Mouse (Mus musculus) bone marrow, adult 2 months (tissue): Measurements from ENCODE around the gene Abca5. TPM values are rescaled to one million over a fixed set of nuclear protein-coding genes. Genes with fewer than 3 reads are reported as not detected.
A peak's percentile ranks its signal among the peaks of the same experiment; 100 is the strongest.

Experiments
- H3K27ac ChIP-seq: fragments of 200-500 bp; 2 replicates; pipeline ENCODE4 v1.5.1; 2012; ENCODE audit warnings: low read depth, mild to moderate bottlenecking, control low read depth, inconsistent platforms, low read length; ENCODE audit not compliant: control insufficient read depth, poor library complexity, insufficient read depth
- H3K4me1 ChIP-seq: fragments of 200-500 bp; 2 replicates; pipeline ENCODE4 v1.6.1; 2011; ENCODE audit warnings: low read length; ENCODE audit not compliant: control insufficient read depth, insufficient read depth
- H3K4me3 ChIP-seq: fragments of 200-500 bp; replicated peaks from 2 replicates; pipeline ENCODE3; 2011; ENCODE audit warnings: mild to moderate bottlenecking, low read depth, low read length, control low read depth; ENCODE audit not compliant: control insufficient read depth
- CTCF ChIP-seq: fragments of 200-500 bp; IDR thresholded peaks from 2 replicates; pipeline ENCODE4 v1.5.1; 2011; ENCODE audit warnings: low read length, control low read depth; ENCODE audit not compliant: control insufficient read depth, insufficient read depth
- POLR2A ChIP-seq: fragments of 200-500 bp; IDR thresholded peaks from 2 replicates; pipeline ENCODE4 v1.6.1; 2011; ENCODE audit warnings: low read depth, mild to moderate bottlenecking, control low read depth, low read length, borderline replicate concordance; ENCODE audit not compliant: control insufficient read depth
- WGBS: fragments of 180-500 bp; shearing (Covaris S2); methylation state at CpG from one replicate; pipeline ENCODE4 v1.1.7; 2018; 5-methylcytosine and 5-hydroxymethylcytosine counted together
- polyA plus RNA-seq: library from polyadenylated mRNA; stranded (reverse); fragments of >200 nt; gene quantifications from 2 replicates; pipeline ENCODE4 v1.2.4, GENCODE M21; 2011; ENCODE audit warnings: low replicate concordance; ENCODE audit not compliant: missing spikeins, insufficient read depth, insufficient read length

Abca5 gene
- polyA plus RNA-seq, 1 experiment = not detected

- TF ChIP-seq POLR2A = no peak
- no peak for TF ChIP-seq CTCF
- H3K27ac ChIP-seq = no peak overlapping the region
- WGBS = 2% methylated on average over 18 of the region's 18 CpGs
- H3K4me3 ChIP-seq = peak overlapping the region; percentile 78
- peaks cover 1% of the 10 kb centered on the region; the same call in 1 of the 2 replicates for H3K4me1 ChIP-seq
Observed at GRCm38 (mm10) chr11:110336814-110337288, 665 bp downstream of the Abca5 start.

- 81% methylated on average over 6 of the region's 6 CpGs for WGBS
- no peak overlapping the region for H3K4me3 ChIP-seq
- no peak overlapping the region for H3K27ac ChIP-seq
- no peaks in the 10 kb centered on the region for H3K4me1 ChIP-seq
- TF ChIP-seq CTCF = no peak
- no peak for TF ChIP-seq POLR2A
Observed at GRCm38 (mm10) chr11:110330093-110330492, 7.4 kb downstream of the Abca5 start.

- 87% methylated on average over 8 of the region's 8 CpGs for WGBS
Observed at GRCm38 (mm10) chr11:110322266-110322665, 15.2 kb downstream of the Abca5 start.

GRCm38 (mm10) chr11:110306475-110307168 lies 30.9 kb downstream of the Abca5 start:
- H3K4me3 ChIP-seq = no peak overlapping the region
- H3K27ac ChIP-seq = no peak overlapping the region
- 83% methylated on average over 12 of the region's 12 CpGs for WGBS
- TF ChIP-seq CTCF = no peak
- TF ChIP-seq POLR2A = no peak
- no peaks in the 10 kb centered on the region for H3K4me1 ChIP-seq

More at GRCm38 (mm10) chr11:110322266-110322665, 15.2 kb downstream of the Abca5 start:
- no peak overlapping the region for H3K27ac ChIP-seq
- H3K4me3 ChIP-seq = no peak overlapping the region
- TF ChIP-seq CTCF = no peak
- TF ChIP-seq POLR2A = no peak
- H3K4me1 ChIP-seq = no peaks in the 10 kb centered on the region

GRCm38 (mm10) chr11:110303411-110303810 lies 34.1 kb downstream of the Abca5 start:
- 80% methylated on average over 3 of the region's 3 CpGs for WGBS
- TF ChIP-seq POLR2A (no peak), CTCF (no peak)
- H3K4me1 ChIP-seq = no peaks in the 10 kb centered on the region
- no peak overlapping the region for H3K27ac ChIP-seq
- no peak overlapping the region for H3K4me3 ChIP-seq

- Histone ChIP-seq H3K4me3 (no peak overlapping the region), H3K4me1 (no peaks in the 10 kb centered on the region), H3K27ac (no peak overlapping the region)
- no peak for TF ChIP-seq CTCF
- no peak for TF ChIP-seq POLR2A
- 82% methylated on average over 13 of the region's 13 CpGs for WGBS
Observed at GRCm38 (mm10) chr11:110297917-110298533, 39.5 kb downstream of the Abca5 start.

- no peak overlapping the region for H3K4me3 ChIP-seq
- TF ChIP-seq CTCF = no peak
- no peak for TF ChIP-seq POLR2A
- H3K4me1 ChIP-seq = no peaks in the 10 kb centered on the region; the same call in 1 of the 2 replicates
- no peak overlapping the region for H3K27ac ChIP-seq
- WGBS = 67% methylated on average over 2 of the region's 2 CpGs
Observed at GRCm38 (mm10) chr11:110290586-110290985, 46.9 kb downstream of the Abca5 start.

- no peak overlapping the region for H3K4me3 ChIP-seq
- no peak overlapping the region for H3K27ac ChIP-seq
- TF ChIP-seq CTCF = no peak
- no peak for TF ChIP-seq POLR2A
- no peaks in the 10 kb centered on the region; the same call in 1 of the 2 replicates for H3K4me1 ChIP-seq
- WGBS = 83% methylated on average over 3 of the region's 3 CpGs
Observed at GRCm38 (mm10) chr11:110288423-110288822, 49.1 kb downstream of the Abca5 start.

- Histone ChIP-seq H3K4me3 (no peak overlapping the region), H3K4me1 (no peaks in the 10 kb centered on the region; the same call in 1 of the 2 replicates), H3K27ac (no peak overlapping the region)
- TF ChIP-seq POLR2A (no peak), CTCF (no peak)
- WGBS = 57% methylated on average over 9 of the region's 9 CpGs
Observed at GRCm38 (mm10) chr11:110287694-110288093, 49.8 kb downstream of the Abca5 start.
